Mouse (Mus musculus) myocyte (in vitro differentiated cells): ENCODE measurements around the gene Vwa8.

ENCODE experiments used
- MYOG ChIP-seq, 3 experiments: IDR thresholded peaks; one replicate each; pipeline ENCODE4 v1.6.1; 2011; ENCODE audit warnings: control low read depth in 2 of 3, low read depth in 2 of 3, mild to moderate bottlenecking in 2 of 3; ENCODE audit not compliant: insufficient read length in 2 of 3, control insufficient read depth in 1 of 3, insufficient read depth in 1 of 3
- POLR2A ChIP-seq: IDR thresholded peaks from one replicate; pipeline ENCODE4 v1.6.1; 2011; ENCODE audit warnings: low read depth, mild to moderate bottlenecking, control low read depth, moderate library complexity; ENCODE audit not compliant: insufficient read length
- POLR2AphosphoS2 ChIP-seq: IDR thresholded peaks from one replicate; pipeline ENCODE4 v1.6.1; 2011; ENCODE audit warnings: low read depth, control low read depth; ENCODE audit not compliant: insufficient read length
- TCF3 ChIP-seq: IDR thresholded peaks from one replicate; pipeline ENCODE4 v1.6.1; 2011; ENCODE audit warnings: low read depth, control low read depth; ENCODE audit not compliant: insufficient read length
- USF1 ChIP-seq: IDR thresholded peaks from one replicate; pipeline ENCODE4 v1.6.1; 2011; ENCODE audit warnings: low read depth, mild to moderate bottlenecking, control low read depth, moderate library complexity

DNA sequence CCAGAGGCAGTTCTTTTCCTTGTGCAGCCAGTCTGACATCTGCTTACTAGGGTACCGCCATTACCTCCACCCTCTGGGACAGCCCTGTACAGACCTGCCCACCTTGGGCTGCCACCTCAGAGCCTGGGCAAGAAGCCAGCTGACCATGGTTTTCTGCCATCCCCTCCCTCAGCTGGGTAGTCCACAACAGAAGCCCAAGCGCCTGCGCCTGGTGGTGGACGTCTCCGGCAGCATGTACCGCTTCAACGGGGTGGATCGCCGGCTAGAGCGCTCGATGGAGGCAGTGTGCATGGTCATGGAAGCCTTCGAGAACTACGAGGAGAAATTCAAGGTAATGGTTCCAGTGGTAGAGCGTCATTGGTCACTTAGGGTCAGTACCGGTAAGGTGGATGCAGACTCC lies 333.9 kb downstream of the Vwa8 start:
- no peak for TF ChIP-seq POLR2AphosphoS2
- TF ChIP-seq MYOG (IDR thresholded peaks at IDR 0.05; ENCODE audit: control insufficient read depth in 1 of 3, insufficient read depth in 1 of 3, insufficient read length in 2 of 3, low read depth in 2 of 3), result no peak
- no peak for TF ChIP-seq POLR2A
- no peak for TF ChIP-seq TCF3
- TF ChIP-seq USF1, result no peak
